Mouse (Mus musculus): ENCODE results near the gene Fam71f2.

Fam71f2 gene

DNA sequence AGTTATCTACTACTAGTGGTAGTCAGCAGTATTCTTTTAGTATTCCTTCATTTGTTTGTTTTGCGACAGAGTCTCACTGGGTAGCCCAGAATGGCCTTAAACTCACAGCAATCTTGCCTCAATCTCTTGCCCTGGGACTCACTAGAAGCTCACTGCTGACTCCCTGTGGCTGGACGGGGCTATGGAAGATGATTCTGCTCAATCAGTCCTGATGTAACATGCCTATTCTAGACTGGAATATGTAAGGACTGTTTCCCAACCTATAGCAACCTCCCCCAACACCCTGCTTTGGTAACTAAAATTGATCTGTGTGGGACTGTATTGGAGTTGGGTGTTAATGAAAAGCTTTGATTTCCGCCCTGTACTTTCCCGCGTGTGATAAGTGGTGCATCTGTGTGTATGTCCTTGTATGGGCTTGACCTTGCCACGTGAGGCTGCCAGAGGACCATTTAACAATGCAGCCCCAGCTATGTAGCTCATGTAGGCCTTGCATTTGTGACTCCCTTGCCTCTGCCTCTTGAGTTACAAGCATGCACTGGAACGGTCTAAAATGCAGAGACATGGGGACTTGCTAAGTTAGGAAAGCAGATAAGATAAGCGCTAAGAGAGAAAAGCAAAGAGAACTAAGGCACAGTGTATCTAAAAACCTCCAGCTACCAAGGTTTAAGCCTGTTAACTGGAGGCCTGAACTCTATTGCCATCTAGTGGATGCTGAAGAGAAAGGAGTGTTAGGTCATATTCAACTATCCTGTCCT is 703 bp upstream of the Fam71f2 start:
- DNase-seq (ENCODE audit: low spot score): peak; percentile 56

GRCm38 (mm10) chr6:29280671-29281070 is 1.3 kb downstream of the Fam71f2 start:
- DNase-seq (ENCODE audit: low spot score): no peak

DNA sequence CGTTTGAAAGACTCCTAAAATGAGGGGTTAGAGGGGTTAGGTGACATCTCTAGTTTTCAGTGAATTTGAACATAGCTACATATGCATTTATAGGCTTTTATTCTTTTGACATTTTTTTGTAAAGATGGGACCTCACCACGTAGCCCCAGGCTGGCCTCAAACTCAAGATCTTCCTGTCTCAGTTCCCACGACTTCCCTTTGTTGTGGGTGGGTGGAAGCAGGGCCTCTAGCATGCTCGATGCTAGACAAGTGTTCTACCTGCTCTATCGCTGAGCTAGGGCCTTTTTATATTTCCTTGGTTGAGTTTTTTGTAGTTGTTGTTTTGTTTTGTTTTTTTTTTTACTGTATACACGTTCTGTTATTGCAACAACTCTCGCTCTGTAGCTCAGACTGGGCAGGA is 7.5 kb downstream of the Fam71f2 start:
- no peak for DNase-seq (ENCODE audit: low spot score)

GRCm38 (mm10) chr6:29287481-29287880 is 8.1 kb downstream of the Fam71f2 start:
- no peak for DNase-seq (ENCODE audit: low spot score)

DNA sequence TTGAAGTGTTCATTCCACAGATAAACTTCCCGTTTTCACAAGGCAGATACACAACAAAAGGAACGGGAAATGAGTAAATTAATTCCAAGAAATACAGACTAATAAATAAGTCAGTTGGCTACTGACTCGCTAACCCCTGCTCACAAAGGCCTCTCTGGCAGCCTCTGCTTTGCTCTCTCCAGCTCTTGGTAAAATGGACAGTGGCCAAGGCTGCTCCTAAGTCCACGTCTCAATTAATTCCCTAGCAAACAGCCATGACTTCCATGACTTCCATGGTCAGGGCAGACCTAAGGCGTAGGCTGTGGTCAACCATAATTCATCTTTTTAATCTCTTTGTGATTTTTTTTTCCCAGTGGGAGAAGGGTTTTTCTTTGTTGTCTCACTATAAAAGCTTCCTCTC is 8.6 kb downstream of the Fam71f2 start:
- DNase-seq (ENCODE audit: low spot score): no peak

DNA sequence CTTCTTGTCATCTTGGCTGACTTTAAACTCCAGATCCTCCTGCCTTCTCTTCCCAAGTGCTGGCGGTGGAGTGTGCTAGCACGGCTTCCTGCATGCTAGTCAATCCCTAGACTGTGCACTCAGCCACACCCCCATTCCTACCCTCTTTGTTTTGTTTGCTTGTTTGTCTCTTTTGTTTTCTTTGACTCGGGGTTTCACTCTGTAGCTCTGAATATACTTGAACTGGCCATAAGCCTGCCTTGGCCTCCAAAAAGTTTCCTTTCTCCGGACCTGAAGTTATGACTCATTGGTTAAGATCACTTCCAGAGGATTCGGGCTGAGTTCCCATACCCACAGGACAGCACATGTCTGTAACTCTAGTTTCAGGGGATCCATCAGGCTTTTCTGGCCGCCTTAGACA is 9.3 kb downstream of the Fam71f2 start:
- no peak for DNase-seq (ENCODE audit: low spot score)

DNA sequence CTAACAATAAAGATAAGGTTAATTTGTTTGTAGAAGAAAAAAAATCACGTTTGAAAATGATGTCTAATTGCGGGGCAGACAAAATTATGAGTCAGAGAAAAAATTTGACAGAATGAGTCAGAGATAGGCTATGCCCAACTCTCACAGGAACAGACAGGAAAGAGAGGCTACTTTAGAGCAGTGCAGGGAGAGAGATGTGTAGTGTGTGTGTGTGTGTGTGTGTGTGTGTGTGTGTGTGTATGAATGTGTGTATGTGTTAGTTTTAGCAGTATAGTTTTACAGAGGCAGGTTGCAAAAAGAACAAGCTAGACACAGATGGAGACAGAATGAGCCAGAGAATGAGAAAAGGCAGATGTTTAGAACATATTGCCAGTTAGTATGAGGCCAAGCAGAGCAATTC is 19.7 kb downstream of the Fam71f2 start:
- no peak for DNase-seq (ENCODE audit: low spot score)

- no peak for DNase-seq (ENCODE audit: low spot score)
Measured at GRCm38 (mm10) chr6:29303251-29303650, 23.9 kb downstream of the Fam71f2 start.

GRCm38 (mm10) chr6:29303726-29304125 is 24.3 kb downstream of the Fam71f2 start:
- DNase-seq (ENCODE audit: low spot score): no peak

- DNase-seq (ENCODE audit: low spot score): no peak
Measured at GRCm38 (mm10) chr6:29305462-29305861, 26.1 kb downstream of the Fam71f2 start.

GRCm38 (mm10) chr6:29308846-29309605 is 29.6 kb downstream of the Fam71f2 start:
- DNase-seq (ENCODE audit: low spot score): no peak

DNA sequence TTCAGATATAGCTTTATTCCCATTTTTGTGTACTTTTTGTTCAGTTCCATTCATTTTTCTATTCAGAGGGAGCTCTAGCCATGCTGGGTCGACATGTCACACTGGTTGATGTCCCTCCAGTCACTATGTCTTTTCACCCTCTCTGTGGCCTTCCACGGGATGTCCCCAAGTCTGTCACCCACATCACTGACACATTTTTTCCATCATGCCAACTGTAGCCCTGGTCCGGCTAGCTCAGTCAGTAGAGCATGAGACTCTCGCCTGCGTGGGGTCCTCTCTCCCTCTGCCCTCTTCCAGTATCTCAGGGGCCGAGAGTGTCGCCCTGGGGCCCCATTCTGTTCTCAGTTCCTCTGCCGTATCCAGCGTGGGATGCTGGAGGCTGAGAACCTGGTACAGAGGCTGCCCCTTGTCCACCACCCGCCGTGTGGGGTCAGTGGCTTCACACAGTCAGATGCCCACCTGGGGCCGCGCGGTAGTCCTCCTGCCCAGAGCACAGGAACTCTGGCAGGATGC is 34.4 kb downstream of the Fam71f2 start:
- no peak for DNase-seq (ENCODE audit: low spot score)

DNA sequence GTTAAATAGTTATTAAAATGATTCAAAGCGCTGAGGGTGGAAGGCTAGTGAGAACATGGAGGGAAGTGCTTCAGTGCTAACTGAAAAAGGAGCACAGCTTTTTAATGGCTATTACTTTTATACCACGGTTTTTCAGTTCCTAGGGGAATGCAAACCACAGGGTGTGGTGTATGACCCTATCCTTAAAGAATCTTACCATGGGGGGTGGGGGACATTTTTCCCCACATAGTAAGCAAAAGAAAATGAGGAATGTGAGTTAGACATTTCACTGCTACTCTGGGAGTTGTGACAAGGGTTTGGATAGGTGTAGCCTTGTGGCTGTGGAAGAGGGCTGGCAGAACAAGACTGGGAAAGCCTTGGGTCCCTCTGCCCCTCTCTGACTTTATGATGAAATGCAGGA is 37.9 kb downstream of the Fam71f2 start:
- no peak for DNase-seq (ENCODE audit: low spot score)

GRCm38 (mm10) chr6:29317941-29318340 is 38.5 kb downstream of the Fam71f2 start:
- DNase-seq (ENCODE audit: low spot score): no peak

DNA sequence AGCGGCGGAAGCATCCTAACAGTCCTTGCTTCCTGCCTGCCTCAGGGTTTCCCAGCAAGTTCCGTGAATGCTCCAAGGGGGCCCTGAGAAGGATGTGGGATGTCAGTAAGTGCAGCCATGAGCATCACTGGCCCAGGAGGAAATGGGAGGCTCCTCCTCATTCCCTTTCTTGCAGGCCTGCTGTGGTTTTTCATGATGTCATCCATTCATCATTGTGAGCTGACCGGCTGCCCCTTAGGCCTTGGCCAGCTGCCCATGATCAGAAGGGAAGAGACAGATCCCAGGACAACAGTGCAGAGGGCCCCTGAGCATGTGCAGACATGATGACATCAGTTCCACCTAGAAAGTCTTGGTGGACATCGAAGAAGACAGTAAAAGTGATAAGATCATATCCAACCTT is 39.5 kb downstream of the Fam71f2 start, which contains the start of gene Fam71f1:
TSS of gene Fam71f1 (plus strand) at position 262 of the 400 bp plus-strand sequence.
- DNase-seq (ENCODE audit: low spot score): peak; percentile 4

- no peak for DNase-seq (ENCODE audit: low spot score)
Measured at GRCm38 (mm10) chr6:29321586-29321985, 42.2 kb downstream of the Fam71f2 start.

GRCm38 (mm10) chr6:29322147-29322546 is 42.8 kb downstream of the Fam71f2 start:
- no peak for DNase-seq (ENCODE audit: low spot score)

GRCm38 (mm10) chr6:29322735-29323134 is 43.3 kb downstream of the Fam71f2 start:
- no peak for DNase-seq (ENCODE audit: low spot score)

DNA sequence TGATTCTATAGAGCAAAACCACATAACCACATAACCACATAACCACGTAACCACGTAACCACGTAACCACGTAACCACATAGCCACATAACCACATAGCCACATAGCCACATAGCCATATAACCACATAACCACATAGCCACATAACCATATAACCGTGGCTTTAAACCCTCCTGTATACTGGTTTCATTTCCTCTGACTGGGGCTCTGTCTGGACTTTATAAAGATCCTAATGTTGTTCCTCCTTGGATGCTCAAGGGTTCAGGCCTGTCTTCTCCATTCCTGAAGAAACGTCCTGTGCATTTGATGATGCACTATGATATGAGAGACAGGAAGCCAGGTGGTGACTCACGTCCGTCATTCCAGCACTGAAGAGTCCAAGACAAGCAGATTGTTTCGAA is 47.6 kb downstream of the Fam71f2 start:
- DNase-seq (ENCODE audit: low spot score): no peak

DNA sequence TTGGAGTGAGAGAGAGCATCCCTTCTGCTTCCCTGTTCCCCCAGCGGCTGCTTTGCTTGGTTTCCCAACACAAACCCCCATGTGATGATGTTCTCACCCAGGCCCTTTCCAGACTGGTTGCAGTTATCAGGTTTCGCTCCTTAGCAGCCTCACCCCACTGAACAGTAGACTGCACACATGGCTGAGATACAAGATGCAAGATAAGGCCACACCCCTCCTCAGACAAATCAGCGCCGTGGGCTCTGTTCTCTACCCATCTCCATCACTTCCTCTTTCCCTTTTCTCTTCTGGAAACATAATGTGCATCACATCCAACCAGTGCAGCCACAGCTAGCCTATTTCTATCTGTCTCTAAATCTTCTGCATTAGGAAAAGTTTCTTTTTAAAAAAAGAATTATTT is 50.1 kb downstream of the Fam71f2 start:
- no peak for DNase-seq (ENCODE audit: low spot score)

Measured in layer of hippocampus, adult 11-12 months (tissue).